Mouse (Mus musculus): Measurements from ENCODE around the gene Rbpjl. TPM values are rescaled to one million over a fixed set of nuclear protein-coding genes. Genes with fewer than 3 reads are reported as not detected.

Rbpjl gene
- total RNA-seq, 1 experiment from 2014 or later = not detected

- no peak for DNase-seq
Measured at GRCm38 (mm10) chr2:164393126-164393525, 9.8 kb upstream of the Rbpjl start.

GRCm38 (mm10) chr2:164396076-164396475 lies 6.9 kb upstream of the Rbpjl start:
- DNase-seq = no peak

GRCm38 (mm10) chr2:164396911-164397310 lies 6.0 kb upstream of the Rbpjl start:
- no peak for DNase-seq

- no peak for DNase-seq
Measured at GRCm38 (mm10) chr2:164403396-164404081, 598 bp downstream of the Rbpjl start.

GRCm38 (mm10) chr2:164404082-164404990 lies 1.4 kb downstream of the Rbpjl start:
- peak; percentile 36 for DNase-seq

GRCm38 (mm10) chr2:164405060-164405459 lies 2.1 kb downstream of the Rbpjl start, which contains the start of gene Matn4:
Matn4 (minus strand) TSS chr2:164405160.
- DNase-seq = no peak

- DNase-seq = no peak
Measured at GRCm38 (mm10) chr2:164405519-164405918, 2.6 kb downstream of the Rbpjl start.

- peak; percentile 77 for DNase-seq
Measured at GRCm38 (mm10) chr2:164407708-164408107, 4.8 kb downstream of the Rbpjl start.

- no peak for DNase-seq
Measured at GRCm38 (mm10) chr2:164414167-164414566, 11.2 kb downstream of the Rbpjl start.

GRCm38 (mm10) chr2:164414581-164414980 lies 11.6 kb downstream of the Rbpjl start:
- no peak for DNase-seq

- DNase-seq = peak; percentile 42
Measured at GRCm38 (mm10) chr2:164417198-164417597, 14.3 kb downstream of the Rbpjl start.

GRCm38 (mm10) chr2:164418308-164418875 lies 15.5 kb downstream of the Rbpjl start:
- DNase-seq = no peak

GRCm38 (mm10) chr2:164419489-164419888 lies 16.5 kb downstream of the Rbpjl start:
- DNase-seq = no peak

GRCm38 (mm10) chr2:164421306-164421705 lies 18.4 kb downstream of the Rbpjl start:
- no peak for DNase-seq

GRCm38 (mm10) chr2:164421979-164422378 lies 19.0 kb downstream of the Rbpjl start:
- DNase-seq = no peak

GRCm38 (mm10) chr2:164422675-164423393 lies 19.9 kb downstream of the Rbpjl start:
- DNase-seq = no peak

GRCm38 (mm10) chr2:164423464-164423863 lies 20.5 kb downstream of the Rbpjl start:
- DNase-seq = no peak

GRCm38 (mm10) chr2:164424406-164424805 lies 21.5 kb downstream of the Rbpjl start:
- DNase-seq = no peak

GRCm38 (mm10) chr2:164425401-164425800 lies 22.5 kb downstream of the Rbpjl start:
- DNase-seq = no peak

GRCm38 (mm10) chr2:164426121-164426520 lies 23.2 kb downstream of the Rbpjl start:
- DNase-seq = no peak

- DNase-seq = no peak
Measured at GRCm38 (mm10) chr2:164426952-164427351, 24.0 kb downstream of the Rbpjl start.

- DNase-seq = no peak
Measured at GRCm38 (mm10) chr2:164428451-164428850, 25.5 kb downstream of the Rbpjl start.
